Mouse (Mus musculus) lung, embryonic 14.5 days (tissue): ENCODE results near the gene Notch1. TPM values are rescaled to one million over a fixed set of nuclear protein-coding genes. Genes with fewer than 3 reads are reported as not detected.

Experiments used
- ATAC-seq: fragments of 200-750 bp; cut with Nextera tagmentation; 2 replicates; pipeline ENCODE4 v1.8.0; 2017; ENCODE audit warnings: mild to moderate bottlenecking, moderate TSS enrichment, moderate library complexity; ENCODE audit not compliant: insufficient read depth
- DNase-seq: peaks from one replicate; pipeline ENCODE4 v3.0.0-alpha.2; 2015
- H3K27ac ChIP-seq: fragments of 300-500 bp; sonication (generic); 2 replicates; pipeline ENCODE4 v1.5.1; 2014; ENCODE audit warnings: low read depth, mild to moderate bottlenecking, moderate library complexity
- H3K27me3 ChIP-seq: fragments of 300-500 bp; sonication (generic); 2 replicates; pipeline ENCODE4 v1.6.1; 2014; ENCODE audit warnings: low read length, control low read depth; ENCODE audit not compliant: insufficient read depth
- H3K36me3 ChIP-seq: fragments of 300-500 bp; sonication (generic); 2 replicates; pipeline ENCODE4 v1.6.1; 2014; ENCODE audit warnings: control low read depth; ENCODE audit not compliant: insufficient read depth
- H3K4me1 ChIP-seq: fragments of 300-500 bp; sonication (generic); 2 replicates; pipeline ENCODE4 v1.6.1; 2014; ENCODE audit warnings: antibody characterized with exemption, control low read depth; ENCODE audit not compliant: insufficient read depth
- H3K4me2 ChIP-seq: fragments of 300-500 bp; sonication (generic); 2 replicates; pipeline ENCODE4 v1.6.1; 2014; ENCODE audit warnings: mild to moderate bottlenecking
- H3K4me3 ChIP-seq: fragments of 300-500 bp; sonication (generic); 2 replicates; pipeline ENCODE4 v1.5.1; 2014; ENCODE audit warnings: low read depth, low read length
- H3K9ac ChIP-seq: fragments of 300-500 bp; sonication (generic); 2 replicates; pipeline ENCODE4 v1.6.1; 2014
- H3K9me3 ChIP-seq: fragments of 300-500 bp; sonication (generic); 2 replicates; pipeline ENCODE4 v1.6.1; 2016; ENCODE audit warnings: low read depth, low read length, control low read depth
- CTCF ChIP-seq: IDR thresholded peaks from 2 replicates; pipeline ENCODE4 v1.5.1; 2016; ENCODE audit warnings: antibody characterized with exemption, low read depth
- WGBS: fragments of 180-500 bp; shearing (Covaris S2); extraction: QIAGEN DNeasy Blood & Tissue Kit; methylation state at CpG from one replicate; pipeline ENCODE4 v1.1.7; 2014; 5-methylcytosine and 5-hydroxymethylcytosine counted together
- polyA plus RNA-seq: library from polyadenylated mRNA; unstranded; fragments of >200 nt; fragmentation: Nextera tagmentation; extraction: Ambion mirVana; gene quantifications from 2 replicates; pipeline ENCODE4 v1.2.1, GENCODE M21; 2014

Gene Notch1
- polyA plus RNA-seq, 1 experiment from 2014 or later, result 44.0 TPM

DNA sequence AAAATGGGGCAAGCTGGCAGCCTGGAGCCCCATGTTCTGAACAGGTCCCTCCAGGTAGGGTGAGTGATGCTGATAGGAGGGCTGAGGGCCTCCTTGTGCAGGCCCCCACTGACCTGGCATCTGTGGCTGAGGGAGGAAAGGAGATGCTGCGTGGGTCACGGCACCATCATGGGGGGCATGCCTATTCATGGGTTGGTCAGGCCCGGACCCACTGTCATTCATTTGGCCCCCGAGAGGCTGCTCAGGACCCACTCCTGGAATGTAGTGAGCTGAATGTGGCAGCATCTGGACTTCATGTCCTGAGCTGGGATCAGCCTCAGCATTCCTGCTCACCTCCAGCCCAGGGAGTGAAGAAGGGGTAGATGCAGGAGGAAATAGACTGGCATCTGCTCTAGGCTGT, 75.2 kb downstream of the Notch1 start:
- WGBS, result 93% methylated on average over 4 of the region's 4 CpGs

DNA sequence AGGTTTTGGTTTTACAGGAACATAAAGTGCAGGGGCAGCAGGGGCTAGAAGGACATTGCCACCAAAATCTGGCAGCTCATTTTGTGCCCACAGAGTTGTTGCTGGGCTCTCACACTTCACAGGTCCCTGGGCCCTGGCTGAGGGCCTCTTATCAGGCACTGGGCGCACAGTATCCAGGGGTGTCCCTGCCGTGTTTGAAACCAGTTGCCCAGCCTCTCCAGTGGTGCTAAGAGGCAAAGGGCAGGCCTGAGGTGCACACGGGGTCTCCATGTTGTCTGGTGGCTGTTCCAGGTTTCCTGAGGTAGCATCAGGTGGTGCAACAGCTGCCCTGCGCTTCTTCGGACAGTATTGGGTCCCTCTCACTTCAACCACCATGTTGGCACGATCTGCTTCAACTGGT, 76.8 kb downstream of the Notch1 start:
- 86% methylated on average over 6 of the region's 6 CpGs for WGBS
- ATAC-seq (no peak), DNase-seq (no peak)
- Histone ChIP-seq H3K4me3 (no peak overlapping the region), H3K27me3 (no peaks in the 10 kb centered on the region), H3K4me1 (peaks cover 8% of the 10 kb centered on the region; the same call in 1 of the 2 replicates), H3K36me3 (peaks cover 62% of the 10 kb centered on the region), H3K9ac (no peak overlapping the region), H3K4me2 (no peak overlapping the region), H3K9me3 (no peaks in the 10 kb centered on the region), H3K27ac (no peak overlapping the region)
- no peak for TF ChIP-seq CTCF

More for the DNA sequence above, 75.2 kb downstream of the Notch1 start:
- Histone ChIP-seq H3K9me3 (no peaks in the 10 kb centered on the region), H3K4me3 (no peak overlapping the region), H3K27me3 (no peaks in the 10 kb centered on the region), H3K4me1 (peaks cover 8% of the 10 kb centered on the region; the same call in 1 of the 2 replicates), H3K36me3 (peaks cover 46% of the 10 kb centered on the region), H3K27ac (no peak overlapping the region), H3K4me2 (no peak overlapping the region), H3K9ac (no peak overlapping the region)
- DNase-seq, result no peak
- no peak for ATAC-seq
- no peak for TF ChIP-seq CTCF

DNA sequence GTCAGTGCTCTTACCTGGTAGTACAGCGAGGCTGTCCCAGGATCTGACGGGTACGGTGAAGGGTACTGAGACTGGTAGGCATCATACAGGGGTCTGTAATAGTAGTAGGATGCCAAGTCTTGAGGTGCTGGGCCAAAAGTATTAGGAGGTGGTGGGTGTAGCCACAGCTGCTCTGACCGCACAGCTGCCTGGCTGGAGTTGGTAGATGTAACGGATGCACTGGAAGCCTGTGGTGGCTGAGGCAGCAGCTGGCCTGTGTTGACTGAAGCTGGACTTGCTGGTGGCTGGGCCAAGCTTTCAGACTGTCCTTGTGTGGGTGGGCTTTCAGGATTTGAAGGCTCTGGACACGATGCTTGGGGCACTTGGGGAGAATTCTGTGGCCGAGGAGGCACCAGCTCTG, 78.1 kb downstream of the Notch1 start:
- H3K4me2 ChIP-seq, result no peak overlapping the region
- 0 out of 2 replicates have a peak, but pooled peaks cover 4% of the 10 kb centered on the region for H3K4me1 ChIP-seq
- TF ChIP-seq CTCF, result no peak
- 81% methylated on average over 7 of the region's 7 CpGs for WGBS
- H3K36me3 ChIP-seq, result peaks cover 74% of the 10 kb centered on the region
- ATAC-seq (no peak), DNase-seq (no peak)
- no peaks in the 10 kb centered on the region for H3K27me3 ChIP-seq
- H3K9me3 ChIP-seq, result no peaks in the 10 kb centered on the region
- no peak overlapping the region for H3K4me3 ChIP-seq
- no peak overlapping the region for H3K9ac ChIP-seq
- H3K27ac ChIP-seq, result no peak overlapping the region

DNA sequence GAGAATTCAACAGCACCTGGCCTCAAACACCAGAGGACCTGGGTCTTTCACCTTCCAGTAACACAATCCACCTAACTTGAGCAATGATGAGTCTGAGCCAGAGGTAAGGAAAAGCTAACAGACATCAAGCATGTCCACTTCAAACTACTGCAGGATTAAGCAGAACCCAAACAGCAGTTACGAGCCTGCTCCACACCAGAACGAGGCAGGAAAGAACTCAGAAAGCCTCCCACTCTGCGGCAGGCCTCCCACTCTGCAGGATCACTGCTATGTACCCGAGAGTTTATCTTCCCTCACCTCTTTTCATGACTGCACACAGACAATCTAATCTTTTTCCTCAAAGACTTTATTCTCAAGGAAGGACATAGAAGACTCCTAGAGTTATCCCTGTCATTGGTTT, 79.2 kb downstream of the Notch1 start:
- Histone ChIP-seq H3K9me3 (no peaks in the 10 kb centered on the region), H3K9ac (no peak overlapping the region), H3K27ac (no peak overlapping the region), H3K36me3 (peaks cover 85% of the 10 kb centered on the region), H3K4me1 (no peaks in the 10 kb centered on the region), H3K4me2 (no peak overlapping the region), H3K27me3 (no peaks in the 10 kb centered on the region), H3K4me3 (no peak overlapping the region)
- ATAC-seq (no peak), DNase-seq (no peak)
- no peak for TF ChIP-seq CTCF
- WGBS, result 66% methylated on average over 4 of the region's 4 CpGs

- Histone ChIP-seq H3K27ac (no peak overlapping the region), H3K4me2 (no peak overlapping the region), H3K36me3 (peaks cover 84% of the 10 kb centered on the region), H3K4me1 (no peaks in the 10 kb centered on the region), H3K9ac (no peak overlapping the region), H3K4me3 (no peak overlapping the region), H3K27me3 (no peaks in the 10 kb centered on the region), H3K9me3 (no peaks in the 10 kb centered on the region)
- DNase-seq, result no peak
- no peak for ATAC-seq
- 89% methylated on average over 7 of the region's 7 CpGs for WGBS
- no peak for TF ChIP-seq CTCF
These were observed 81.5 kb downstream of the Notch1 start for GRCm38 (mm10) chr2:26434791-26435572.

DNA sequence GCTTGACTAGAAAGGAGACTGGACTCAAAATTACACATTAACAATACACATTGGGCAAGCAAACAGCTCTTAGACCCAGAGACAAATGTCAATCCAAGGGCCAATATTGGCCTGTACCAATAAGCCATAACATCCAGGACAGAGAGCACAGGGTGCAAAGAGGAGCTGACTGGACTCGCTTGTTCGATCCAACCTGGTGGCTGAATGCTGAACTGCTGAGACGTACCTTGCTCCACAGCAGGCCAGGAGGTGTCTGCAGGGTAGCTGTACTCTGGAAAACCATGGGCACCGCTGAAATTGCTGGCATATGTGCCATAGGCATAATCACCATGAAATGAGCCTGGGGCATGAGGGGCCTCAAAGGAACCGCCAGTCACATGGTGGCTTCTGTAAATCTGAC, 86.6 kb downstream of the Notch1 start:
- WGBS, result 91% methylated on average over 5 of the region's 5 CpGs
- Histone ChIP-seq H3K4me2 (no peak overlapping the region), H3K36me3 (peaks cover 96% of the 10 kb centered on the region), H3K9ac (no peak overlapping the region), H3K4me3 (no peak overlapping the region), H3K27me3 (no peaks in the 10 kb centered on the region), H3K4me1 (no peaks in the 10 kb centered on the region), H3K27ac (no peak overlapping the region), H3K9me3 (no peaks in the 10 kb centered on the region)
- DNase-seq (no peak), ATAC-seq (no peak)
- peak; percentile 2; the same call in 1 of the 2 replicates for TF ChIP-seq CTCF

DNA sequence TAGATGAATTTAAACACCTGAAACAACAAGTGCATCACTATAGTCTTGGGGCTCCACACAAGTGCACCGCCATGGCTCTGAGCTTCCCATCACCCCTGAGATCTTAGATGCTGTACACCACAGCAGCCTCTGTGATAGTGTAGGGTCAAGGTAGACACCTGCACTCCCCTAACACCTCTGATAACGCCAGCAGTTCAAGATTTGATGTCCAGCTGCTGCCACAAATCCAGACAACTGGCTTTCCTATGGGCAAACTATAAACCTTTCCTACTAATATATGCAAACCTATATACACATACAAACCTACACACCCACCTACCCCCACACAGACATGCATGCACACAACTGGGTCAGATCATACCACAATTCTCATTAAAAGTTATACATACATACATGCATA, 91.9 kb downstream of the Notch1 start:
- WGBS, result 89% methylated on average over 2 of the region's 2 CpGs
- Histone ChIP-seq H3K9ac (no peak overlapping the region), H3K4me1 (no peaks in the 10 kb centered on the region), H3K9me3 (no peaks in the 10 kb centered on the region), H3K27ac (no peak overlapping the region), H3K4me2 (no peak overlapping the region), H3K36me3 (peaks cover 97% of the 10 kb centered on the region), H3K4me3 (no peak overlapping the region), H3K27me3 (no peaks in the 10 kb centered on the region)
- no peak for TF ChIP-seq CTCF
- DNase-seq, result no peak
- no peak for ATAC-seq
